Mouse (Mus musculus) thymus, adult 2 months (tissue): Measurements from ENCODE around the gene Ccl22.

Source experiments
- CTCF ChIP-seq: fragments of 200-500 bp; IDR thresholded peaks from 2 replicates; pipeline ENCODE4 v1.5.1; 2012; ENCODE audit warnings: mild to moderate bottlenecking, control low read depth, low read length, moderate library complexity, borderline replicate concordance; ENCODE audit not compliant: control insufficient read depth, poor library complexity, insufficient read depth; ENCODE audit errors: extremely low read depth
- POLR2A ChIP-seq: fragments of 200-500 bp; IDR thresholded peaks from 2 replicates; pipeline ENCODE4 v1.6.1; 2012; ENCODE audit warnings: mild to moderate bottlenecking, low read length, control low read depth, moderate library complexity; ENCODE audit not compliant: control insufficient read depth, poor library complexity, insufficient read depth; ENCODE audit errors: extremely low read depth

GRCm38 (mm10) chr8:94741726-94742125 is 3.7 kb upstream of the Ccl22 start:
- no peak for TF ChIP-seq POLR2A
- TF ChIP-seq CTCF, result no peak
